8 mouse cellular contexts compared by ENCODE assay signal in genomic region chr11:60352559-60353411, GRCm38 (mm10). TPM values are rescaled to one million over a fixed set of nuclear protein-coding genes. Genes with fewer than 3 reads are reported as not detected.
DNase-seq lines count a peak whose midpoint lies in the region; ATAC-seq and TF ChIP-seq lines count a peak whose summit lies in the region.

Tom1l2 (minus strand) TSS chr11:60352905.
Drc3 (plus strand) TSS chr11:60353329.

- peak within 1 kb of the TSS; percentile 89 for H3K4me2 ChIP-seq in heart, embryonic 12.5 days
- H3K4me2 ChIP-seq in kidney, postnatal 0 days (ENCODE audit: low read length): peak within 1 kb of the TSS; percentile 85
- peak within 1 kb of the TSS; percentile 99 for H3K4me2 ChIP-seq in liver, embryonic 11.5 days
- H3K4me2 ChIP-seq in stomach, embryonic 14.5 days (replicated peaks; ENCODE audit: low read depth, low read length): peak within 1 kb of the TSS; percentile 89

- H3K27me3 ChIP-seq in heart, embryonic 12.5 days (replicated peaks): no peaks in the 10 kb centered on the region
- H3K27me3 ChIP-seq in kidney, postnatal 0 days (ENCODE audit: insufficient read depth, low read length): no peaks in the 10 kb centered on the region
- no peaks in the 10 kb centered on the region for H3K27me3 ChIP-seq in liver, embryonic 11.5 days (replicated peaks; ENCODE audit: control insufficient read depth, insufficient read depth, low read length)
- no peaks in the 10 kb centered on the region for H3K27me3 ChIP-seq in stomach, embryonic 14.5 days (ENCODE audit: control insufficient read depth, insufficient read depth, low read length)

- H3K9me3 ChIP-seq in heart, embryonic 12.5 days (replicated peaks): no peaks in the 10 kb centered on the region
- H3K9me3 ChIP-seq in kidney, postnatal 0 days (replicated peaks; ENCODE audit: low read length): no peaks in the 10 kb centered on the region
- H3K9me3 ChIP-seq in liver, embryonic 11.5 days (ENCODE audit: control insufficient read depth, low read length): no peaks in the 10 kb centered on the region
- H3K9me3 ChIP-seq in stomach, embryonic 14.5 days (ENCODE audit: control insufficient read depth, low read depth, low read length): no peaks in the 10 kb centered on the region

- H3K4me1 ChIP-seq in heart, embryonic 12.5 days (replicated peaks): peaks cover 23% of the 10 kb centered on the region
- H3K4me1 ChIP-seq in kidney, postnatal 0 days (replicated peaks; ENCODE audit: insufficient read depth, low read length): no peaks in the 10 kb centered on the region; the same call in 1 of the 2 replicates
- H3K4me1 ChIP-seq in liver, embryonic 11.5 days (replicated peaks; ENCODE audit: control insufficient read depth, insufficient read depth, low read length): peaks cover 9% of the 10 kb centered on the region
- H3K4me1 ChIP-seq in stomach, embryonic 14.5 days (ENCODE audit: control insufficient read depth, insufficient read depth, low read length): 0 out of 2 replicates have a peak, but pooled peaks cover 8% of the 10 kb centered on the region

- TF ChIP-seq CTCF in kidney, postnatal 0 days (IDR thresholded peaks at IDR 0.05; ENCODE audit: low read depth): no peak; the same call in 1 of the 2 replicates

- H3K4me3 ChIP-seq in heart, embryonic 12.5 days: peak within 1 kb of the TSS; percentile 65
- H3K4me3 ChIP-seq in kidney, postnatal 0 days (replicated peaks; ENCODE audit: low read depth, low read length): peak within 1 kb of the TSS; percentile 69
- peak within 1 kb of the TSS; percentile 78 for H3K4me3 ChIP-seq in liver, embryonic 11.5 days (ENCODE audit: low read depth, low read length)
- H3K4me3 ChIP-seq in stomach, embryonic 14.5 days (ENCODE audit: low read depth, low read length): peak within 1 kb of the TSS; percentile 75

- peak within 1 kb of the TSS; percentile 72 for H3K9ac ChIP-seq in heart, embryonic 12.5 days
- H3K9ac ChIP-seq in kidney, postnatal 0 days (ENCODE audit: low read depth, low read length): peak within 1 kb of the TSS; percentile 78
- peak within 1 kb of the TSS; percentile 79 for H3K9ac ChIP-seq in liver, embryonic 11.5 days (ENCODE audit: low read depth, low read length)
- H3K9ac ChIP-seq in stomach, embryonic 14.5 days (replicated peaks; ENCODE audit: low read depth, low read length): peak within 1 kb of the TSS; percentile 68

- H3K27ac ChIP-seq in heart, embryonic 12.5 days (ENCODE audit: poor library complexity, severe bottlenecking): peak within 1 kb of the TSS; percentile 82
- H3K27ac ChIP-seq in kidney, postnatal 0 days: peak within 1 kb of the TSS; percentile 79
- peak within 1 kb of the TSS; percentile 53 for H3K27ac ChIP-seq in liver, embryonic 11.5 days (ENCODE audit: low read depth, low read length)
- peak within 1 kb of the TSS; percentile 44; the same call in 1 of the 2 replicates for H3K27ac ChIP-seq in stomach, embryonic 14.5 days (ENCODE audit: low read length)

- peak; percentile 95 for ATAC-seq in erythroid progenitor cell, adult 5-6 weeks (replicated peaks; ENCODE audit: low FRiP score, poor library complexity, severe bottlenecking)
- ATAC-seq in heart, embryonic 12.5 days (ENCODE audit: insufficient number of reproducible peaks, low FRiP score): peak; percentile 100
- peak; percentile 100 for ATAC-seq in kidney, postnatal 0 days (replicated peaks; ENCODE audit: low FRiP score, low read depth)
- ATAC-seq in liver, embryonic 11.5 days (replicated peaks; ENCODE audit: low FRiP score): peak; percentile 100
- ATAC-seq in stomach, embryonic 14.5 days (ENCODE audit: insufficient number of reproducible peaks, insufficient read depth, low FRiP score, low read depth): peak; percentile 100

- no peaks in the 10 kb centered on the region for H3K36me3 ChIP-seq in heart, embryonic 12.5 days
- H3K36me3 ChIP-seq in kidney, postnatal 0 days (ENCODE audit: insufficient read depth, low read length): no peaks in the 10 kb centered on the region
- H3K36me3 ChIP-seq in liver, embryonic 11.5 days (ENCODE audit: control insufficient read depth, insufficient read depth, low read length): no peaks in the 10 kb centered on the region
- no peaks in the 10 kb centered on the region for H3K36me3 ChIP-seq in stomach, embryonic 14.5 days (ENCODE audit: control insufficient read depth, insufficient read depth, low read length)

- under 1% methylated on average over 57 of the region's 57 CpGs for WGBS in heart, embryonic 12.5 days
- WGBS in kidney, postnatal 0 days: under 1% methylated on average over 57 of the region's 57 CpGs
- under 1% methylated on average over 57 of the region's 57 CpGs for WGBS in liver, embryonic 11.5 days
- under 1% methylated on average over 57 of the region's 57 CpGs for WGBS in stomach, embryonic 14.5 days

- peak; percentile 99 for DNase-seq in CD4-positive helper T cell, adult 2 months (ENCODE audit: low read depth, low spot score)
- peak; percentile 100 for DNase-seq in brain, embryonic 18.5 days (ENCODE audit: low read depth, low spot score)
- peak; percentile 100 for DNase-seq in kidney, postnatal 0 days (ENCODE audit: low spot score)
- peak; percentile 99 for DNase-seq in liver, embryonic 11.5 days (ENCODE audit: low spot score)
- peak; percentile 98 for DNase-seq in naive thymus-derived CD4-positive, alpha-beta T cell, adult 2 months (ENCODE audit: low read depth)

RNA-seq across cellular contexts. Expression of gene Tom1l2, which starts in this region (rescaled TPM):
- 3.8 and 9.7 TPM in 2 replicates for total RNA-seq in erythroid progenitor cell, adult 5-6 weeks (2015; ENCODE audit: low replicate concordance)
- total RNA-seq in erythroid progenitor cell, adult 5-6 weeks (2017; ENCODE audit: low replicate concordance): 3.6 and 3.9 TPM in 2 replicates
- polyA plus RNA-seq in heart, embryonic 12.5 days (2016; fragmentation: Nextera tagmentation; extraction: Ambion mirVana): 28.9 and 32.1 TPM in 2 replicates
- polyA plus RNA-seq in kidney, postnatal 0 days (2015; fragmentation: Nextera tagmentation; extraction: Ambion mirVana): 27.9 and 29.9 TPM in 2 replicates
- polyA plus RNA-seq in liver, embryonic 11.5 days (2014; fragmentation: Nextera tagmentation; extraction: Ambion mirVana): 12.6 and 12.8 TPM in 2 replicates
- polyA plus RNA-seq in stomach, embryonic 14.5 days (2014; fragmentation: Nextera tagmentation; extraction: Ambion mirVana): 22.2 and 22.7 TPM in 2 replicates

RNA-seq across cellular contexts. Expression of gene Drc3, which starts in this region (rescaled TPM):
- total RNA-seq in erythroid progenitor cell, adult 5-6 weeks (2015; ENCODE audit: low replicate concordance): not detected in 2 replicates
- not detected in 2 replicates for total RNA-seq in erythroid progenitor cell, adult 5-6 weeks (2017; ENCODE audit: low replicate concordance)
- 1.6 and 2.3 TPM in 2 replicates for polyA plus RNA-seq in heart, embryonic 12.5 days (2016; fragmentation: Nextera tagmentation; extraction: Ambion mirVana)
- polyA plus RNA-seq in kidney, postnatal 0 days (2015; fragmentation: Nextera tagmentation; extraction: Ambion mirVana): 2.1 and 2.2 TPM in 2 replicates
- polyA plus RNA-seq in liver, embryonic 11.5 days (2014; fragmentation: Nextera tagmentation; extraction: Ambion mirVana): 1.3 and 1.6 TPM in 2 replicates
- 0.98 and 1.8 TPM in 2 replicates for polyA plus RNA-seq in stomach, embryonic 14.5 days (2014; fragmentation: Nextera tagmentation; extraction: Ambion mirVana)

Comparison
In these comparisons a context has a peak if more than half of its experiments do, and no peak if none do; other contexts are left out.
1. Peak in every context shown above with its lines: DNase-seq, ATAC-seq, H3K4me3 ChIP-seq and H3K27ac ChIP-seq.